Comparison of ENCODE assay signal across 27 mouse cellular contexts in genomic region chr17:83158652-83159051, GRCm38 (mm10). TPM values are rescaled to one million over a fixed set of nuclear protein-coding genes. Genes with fewer than 3 reads are reported as not detected.
A peak's percentile ranks its signal among the peaks of the same experiment; 100 is the strongest.
DNase-seq lines count a peak whose midpoint lies in the region; ATAC-seq and TF ChIP-seq lines count a peak whose summit lies in the region.
"Had no signal": no experiment of that assay in that cellular context is flagged by ENCODE, and none has a peak within 500 bp of the region (broad histone marks: within the 10 kb centered on the region; RNA-seq: fewer than 3 reads in every experiment).

No protein-coding gene starts in this region.

- intact Hi-C loops in left cerebral cortex, postnatal 4 days (cut with DNase I), result no loop called here

- no peak overlapping the region for H3K9ac ChIP-seq in liver, adult 2 months (ENCODE audit: low read depth, low read length)
- H3K9ac ChIP-seq: embryonic facial prominence, embryonic 13.5 days; forebrain, embryonic 12.5 days; forebrain, embryonic 15.5 days; heart, embryonic 13.5 days; hindbrain, embryonic 15.5 days had no signal

- no peaks in the 10 kb centered on the region for H3K27me3 ChIP-seq in liver, adult 2 months (ENCODE audit: control insufficient read depth, insufficient read depth, low read length)
- H3K27me3 ChIP-seq: forebrain, embryonic 12.5 days; forebrain, embryonic 15.5 days; heart, embryonic 13.5 days; hindbrain, embryonic 15.5 days; Patski had no signal

- no peak for TF ChIP-seq CTCF in liver, adult 2 months (IDR thresholded peaks at IDR 0.05; ENCODE audit: low read depth, low read length)

- H3K4me3 ChIP-seq in liver, adult 2 months (ENCODE audit: insufficient read depth, low read depth, low read length), result no peak overlapping the region
- H3K4me3 ChIP-seq: embryonic facial prominence, embryonic 13.5 days; erythroblast, embryonic 14.5 days; forebrain, embryonic 12.5 days; forebrain, embryonic 15.5 days; heart, adult 2 months; heart, embryonic 10.5 days; heart, embryonic 13.5 days; hindbrain, embryonic 15.5 days had no signal

- no peaks in the 10 kb centered on the region for H3K79me2 ChIP-seq in liver, adult 2 months (ENCODE audit: control insufficient read depth, insufficient read depth, low read length)

- no peak overlapping the region for H3K27ac ChIP-seq in liver, adult 2 months (replicated peaks; ENCODE audit: insufficient read depth, low read depth, low read length)
- H3K27ac ChIP-seq: embryonic facial prominence, embryonic 13.5 days; forebrain, embryonic 12.5 days; forebrain, embryonic 15.5 days; heart, adult 2 months; heart, embryonic 10.5 days; heart, embryonic 13.5 days; hindbrain, embryonic 15.5 days had no signal

- H3K4me1 ChIP-seq in liver, adult 2 months (ENCODE audit: control insufficient read depth, insufficient read depth, low read length), result no peaks in the 10 kb centered on the region; the same call in 1 of the 2 replicates
- H3K4me1 ChIP-seq: hindbrain, embryonic 15.5 days had no signal

- TF ChIP-seq POLR2A in liver, adult 2 months (IDR thresholded peaks at IDR 0.05; ENCODE audit: extremely low read depth, insufficient read depth, low read length), result no peak

- peak; percentile 68 for DNase-seq in liver, adult 2 months (ENCODE audit: extremely low read depth, low read depth, low spot score)
- DNase-seq in liver, result no peak
- peak; percentile 72 for DNase-seq in induced T-regulatory cell, adult 2 months (ENCODE audit: low read depth)
- no peak for DNase-seq in left cerebral cortex, postnatal 4 days
- no peak for DNase-seq in layer of hippocampus, postnatal 25 days (ENCODE audit: extremely low spot score in 1 of 2, low spot score in 1 of 2)
- DNase-seq: adrenal gland, adult 2 months; adrenal gland, postnatal 14 days; cerebellum, adult 11 months; cerebellum, adult 2 months; cerebellum, adult 9-11 months; cerebellum, postnatal 25 days; gastrocnemius, postnatal 25 days; heart, adult 2 months; heart, postnatal 14 days; heart, postnatal 4 days had no signal

- WGBS in liver, adult 2 months, result 22% methylated on average over 10 of the region's 10 CpGs

- H3K36me3 ChIP-seq in liver, adult 2 months (ENCODE audit: control insufficient read depth, insufficient read depth, low read length), result no peaks in the 10 kb centered on the region
- H3K36me3 ChIP-seq: embryonic facial prominence, embryonic 13.5 days; forebrain, embryonic 12.5 days; forebrain, embryonic 15.5 days; G1E; heart, embryonic 10.5 days; heart, embryonic 13.5 days; hindbrain, embryonic 15.5 days had no signal

- ATAC-seq in CD4-positive, CD25-positive, alpha-beta regulatory T cell, adult 4 months, result peak; percentile 55
- no peak for ATAC-seq in megakaryocyte-erythroid progenitor cell, adult 5-6 weeks (replicated peaks; ENCODE audit: low FRiP score, low TSS enrichment, poor library complexity, severe bottlenecking)
- ATAC-seq: forebrain, embryonic 15.5 days; Patski had no signal

RNA-seq across cellular contexts. Expression of gene Pkdcc, which starts 56.4 kb away (rescaled TPM):
- total RNA-seq in liver, adult 2 months (2014; rRNA removed), result 16.1 and 25.6 TPM in 2 replicates
- 37.2 and 60.8 TPM in 2 replicates for polyA plus RNA-seq in liver, adult 2 months (2012; rRNA removed)
- not detected for polyA plus RNA-seq in CD4-positive, CD25-positive, alpha-beta regulatory T cell, adult 4 months (2017; shearing (Covaris generic))
- 10 to 100 TPM; 22.1 to 25.2 TPM for total RNA-seq in left cerebral cortex, postnatal 4 days (2021)
- total RNA-seq in layer of hippocampus, postnatal 25 days (2021), result 10 to 100 TPM; 18.3 to 20.1 TPM
- total RNA-seq in megakaryocyte-erythroid progenitor cell, adult 5-6 weeks (2014; fragmentation: Nextera tagmentation), result not detected in 2 replicates
- not detected in 2 replicates for total RNA-seq in megakaryocyte-erythroid progenitor cell, adult 5-6 weeks (2017)
- total RNA-seq: common myeloid progenitor, adult 5-6 weeks; G1E had no signal
- polyA plus RNA-seq: G1E had no signal

Comparison
In these comparisons a context has a peak if more than half of its experiments do, and no peak if none do; other contexts are left out.
1. DNase-seq: peak in liver, adult 2 months (single experiment) and induced T-regulatory cell, adult 2 months (single experiment); none in liver (single experiment), left cerebral cortex, postnatal 4 days (single experiment) and layer of hippocampus, postnatal 25 days (0 of 2).
2. RNA of gene Pkdcc, which starts 56.4 kb away (total RNA-seq): 22.1 to 25.2 TPM in left cerebral cortex, postnatal 4 days, 18.3 to 20.1 TPM in layer of hippocampus, postnatal 25 days and 16.1 to 25.6 TPM in liver, adult 2 months; not detected in megakaryocyte-erythroid progenitor cell, adult 5-6 weeks; every median in the first group is over 10 times any median in the second.